Mouse (Mus musculus) adrenal gland, postnatal 10 days (tissue): ENCODE measurements around the gene Aox3. TPM values are rescaled to one million over a fixed set of nuclear protein-coding genes. Genes with fewer than 3 reads are reported as not detected.

Source experiments
- DNase-seq: peaks from one replicate; pipeline ENCODE4 v3.0.0; 2021; ENCODE audit warnings: mixed read lengths
- total RNA-seq, 2 experiments: library from RNA; stranded (reverse); gene quantifications; 2 replicates each; pipeline ENCODE4 v1.2.3; 2021

The Aox3 gene
- total RNA-seq, 2 experiments from 2014 or later: 5.5 to 9.2 TPM

DNA sequence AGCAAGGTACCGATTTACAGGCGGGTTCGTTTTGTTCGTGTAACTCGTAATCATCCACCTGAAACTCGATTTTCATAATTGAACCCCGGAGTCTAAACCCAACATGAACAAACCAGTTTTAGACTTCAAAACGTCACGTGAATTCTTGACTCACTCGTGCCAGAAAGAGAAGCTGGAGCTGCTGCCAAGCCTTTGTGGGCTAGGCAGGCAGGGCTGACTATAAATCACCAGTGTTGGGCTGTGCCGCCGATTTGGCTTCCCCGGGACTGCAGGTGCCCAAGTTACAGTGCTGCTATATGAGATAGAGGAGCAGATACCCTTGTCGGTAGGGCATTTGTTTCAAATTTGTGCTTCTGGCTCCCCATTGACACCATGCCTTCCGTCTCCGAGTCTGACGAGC lies 97.3 kb downstream of the Aox3 start, which contains the start of gene Aox4:
Gene Aox4, plus strand, starts transcription at position 195 of the 400 bp plus-strand sequence.
- DNase-seq: peak; percentile 76

DNA sequence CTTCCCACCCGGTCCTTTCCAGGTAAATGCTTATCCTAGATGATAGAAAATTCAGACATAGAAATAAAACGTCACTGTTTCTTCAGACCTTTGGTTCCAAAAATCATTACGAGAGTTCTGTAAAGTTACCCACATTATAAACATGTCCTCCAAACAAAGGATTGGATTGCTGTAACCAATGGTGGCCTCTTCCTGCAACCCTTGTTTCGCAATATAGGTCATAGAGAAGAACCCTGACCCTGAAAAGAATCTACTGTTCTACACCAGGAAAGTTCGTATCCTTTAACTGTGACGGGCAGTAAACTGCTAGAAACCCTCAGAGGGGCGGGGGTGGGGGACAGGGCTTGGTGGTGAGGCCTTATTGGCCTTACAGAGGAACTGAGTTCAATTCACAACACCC lies 99.9 kb downstream of the Aox3 start:
- DNase-seq: no peak

DNA sequence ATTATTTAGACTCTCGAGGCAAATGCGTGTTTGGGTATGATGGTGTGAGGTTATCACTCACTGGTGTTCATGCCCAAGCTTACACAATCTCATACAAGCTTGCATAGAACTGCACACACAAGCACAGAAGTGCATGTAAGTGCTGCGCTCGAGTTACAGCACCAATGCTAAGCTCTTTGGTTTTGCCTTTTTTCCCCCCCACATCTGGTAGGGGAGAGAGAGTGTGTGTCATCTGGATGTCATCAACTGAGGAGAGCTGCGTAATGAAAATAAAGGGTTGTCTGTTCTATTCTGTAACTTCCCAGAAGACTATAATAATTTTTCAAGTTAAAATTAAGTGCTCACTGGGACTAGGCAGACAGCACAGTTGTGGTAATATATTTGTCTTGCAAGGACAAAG lies 100.9 kb downstream of the Aox3 start:
- no peak for DNase-seq

DNA sequence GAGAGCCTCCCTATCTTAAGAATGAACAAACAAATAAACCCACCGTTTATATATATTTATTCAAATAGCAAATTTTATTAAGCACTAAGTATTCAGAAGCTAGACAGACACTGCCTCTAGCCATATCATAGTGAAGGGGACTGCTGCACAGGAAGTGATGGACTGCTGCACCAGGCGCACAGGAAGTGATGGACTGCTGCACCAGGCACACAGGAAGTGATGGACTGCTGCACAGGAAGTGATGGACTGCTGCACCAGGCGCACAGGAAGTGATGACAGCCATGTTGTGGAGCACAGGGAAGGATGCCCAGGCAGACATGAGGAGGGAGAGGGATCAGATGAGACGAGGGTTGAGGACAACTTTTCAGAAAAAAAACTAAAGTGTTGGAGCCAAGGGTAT lies 102.4 kb downstream of the Aox3 start:
- no peak for DNase-seq

DNA sequence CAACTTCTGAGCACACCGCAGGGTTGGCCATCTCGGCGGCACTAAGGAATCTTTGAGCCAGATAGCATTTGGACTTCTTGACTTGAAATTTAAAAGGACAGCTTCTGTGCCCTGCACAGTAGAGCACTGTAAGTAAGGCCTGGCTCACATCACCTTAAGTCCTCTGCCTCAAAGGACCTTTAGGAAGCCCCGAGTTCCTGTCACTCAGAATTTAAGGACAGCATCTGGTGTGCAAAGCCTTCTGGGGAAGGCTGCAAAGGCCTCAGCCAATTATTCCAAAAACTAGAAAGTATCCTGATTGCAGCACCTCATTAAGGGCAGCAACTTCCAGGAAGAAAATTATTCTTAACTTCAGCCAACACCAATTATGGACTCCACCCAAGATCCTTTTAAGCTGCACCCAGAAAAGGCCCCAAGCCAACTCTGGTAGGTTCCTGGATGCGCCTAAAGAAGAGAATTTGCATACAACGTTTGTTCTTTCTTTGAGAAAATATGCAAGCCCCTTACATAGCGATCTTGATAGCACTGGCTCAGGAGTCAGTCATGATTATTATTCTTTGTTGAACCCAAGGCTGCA lies 103.1 kb downstream of the Aox3 start:
- no peak for DNase-seq

DNA sequence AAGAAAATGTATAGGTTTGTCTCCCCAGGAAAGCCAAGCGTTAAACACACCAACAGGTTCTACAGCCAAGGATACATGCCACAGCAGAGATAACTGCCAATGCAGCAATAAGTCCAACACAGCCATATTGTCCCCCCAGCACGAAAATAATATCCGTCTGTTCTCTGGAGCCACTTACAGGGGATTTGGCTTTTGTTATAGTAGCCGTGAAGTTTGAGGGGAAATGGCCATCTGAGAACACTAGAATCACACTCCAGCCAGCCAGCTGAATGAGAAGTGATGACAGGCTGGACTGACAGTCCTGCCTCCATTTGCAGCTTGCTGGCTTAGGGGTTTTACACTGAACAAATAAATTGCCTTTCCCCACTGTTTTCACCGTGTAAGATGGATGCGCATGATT lies 108.1 kb downstream of the Aox3 start:
- DNase-seq: no peak

DNA sequence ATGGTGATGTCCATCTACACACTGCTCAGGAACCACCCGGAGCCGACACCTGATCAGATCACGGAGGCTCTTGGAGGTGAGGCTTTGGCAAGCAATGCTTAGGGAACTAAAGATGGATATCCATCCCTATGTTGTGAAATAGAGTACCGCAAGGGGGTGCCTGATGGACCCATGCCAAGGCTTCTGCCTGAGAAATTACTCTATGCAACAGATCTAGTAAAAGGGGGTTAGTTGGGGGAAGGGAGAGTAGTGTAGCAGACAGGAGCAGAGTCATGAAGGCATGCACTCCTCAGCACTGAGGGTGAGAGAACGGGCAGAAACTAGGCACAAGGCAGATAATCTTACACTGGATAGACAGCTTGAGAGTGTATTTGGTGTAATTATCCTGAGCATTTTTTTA lies 108.9 kb downstream of the Aox3 start:
- DNase-seq: no peak

DNA sequence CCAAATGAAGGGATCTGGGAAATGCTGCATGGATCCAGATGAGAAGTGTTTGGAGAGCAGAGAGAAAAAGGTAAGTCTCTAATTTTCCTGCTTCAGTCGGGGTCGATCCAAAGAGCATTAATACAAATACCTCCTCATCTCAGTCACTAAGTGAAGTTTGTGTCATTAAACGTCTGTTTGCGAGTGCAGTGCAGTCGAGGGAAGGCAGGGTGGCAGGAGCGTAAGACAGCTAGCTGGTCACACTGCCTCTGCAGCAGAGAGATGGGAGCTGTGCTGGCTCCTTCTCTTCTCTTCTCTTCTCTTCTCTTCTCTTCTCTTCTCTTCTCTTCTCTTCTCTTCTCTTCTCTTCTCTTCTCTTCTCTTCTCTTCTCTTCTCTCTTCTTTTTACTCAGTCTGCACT lies 115.2 kb downstream of the Aox3 start:
- DNase-seq: no peak

DNA sequence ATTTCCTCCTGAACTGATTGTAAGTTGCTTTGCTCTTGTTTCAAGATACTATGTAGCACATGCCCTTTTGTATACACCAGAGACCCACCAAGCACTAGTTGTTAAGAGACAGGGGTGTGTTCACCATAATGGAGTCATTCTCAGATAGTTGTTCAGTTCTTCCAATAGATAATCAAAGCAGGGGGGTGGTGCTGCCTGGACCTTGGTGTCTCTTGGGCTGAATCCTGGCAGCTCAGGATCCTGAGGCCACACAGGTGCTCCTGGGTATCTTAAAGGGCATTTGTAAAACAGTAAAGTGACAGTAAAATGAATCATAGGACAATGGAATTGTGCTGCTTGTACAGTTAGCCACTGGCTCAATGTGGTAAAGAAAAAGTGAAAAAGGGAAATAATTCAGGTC lies 116.0 kb downstream of the Aox3 start:
- no peak for DNase-seq

DNA sequence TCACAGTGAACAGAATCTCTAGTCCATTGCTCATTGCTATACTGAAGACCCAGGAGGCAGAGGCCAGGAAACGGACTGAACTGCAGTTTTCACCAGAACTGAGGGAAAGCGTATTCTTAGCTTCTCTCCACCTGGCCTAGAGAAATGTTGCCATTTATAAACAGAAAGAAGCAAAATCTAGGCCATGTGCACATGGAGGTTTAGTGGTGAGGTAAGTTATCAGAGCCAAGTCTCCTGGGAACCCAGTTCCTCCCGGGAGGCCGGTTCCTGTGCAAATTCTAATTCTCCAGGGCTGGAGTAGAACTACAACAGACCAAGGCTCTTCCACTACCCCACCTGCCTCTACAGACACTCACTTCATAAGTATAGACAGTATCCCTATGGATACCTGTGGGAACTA lies 116.8 kb downstream of the Aox3 start:
- DNase-seq: no peak

DNA sequence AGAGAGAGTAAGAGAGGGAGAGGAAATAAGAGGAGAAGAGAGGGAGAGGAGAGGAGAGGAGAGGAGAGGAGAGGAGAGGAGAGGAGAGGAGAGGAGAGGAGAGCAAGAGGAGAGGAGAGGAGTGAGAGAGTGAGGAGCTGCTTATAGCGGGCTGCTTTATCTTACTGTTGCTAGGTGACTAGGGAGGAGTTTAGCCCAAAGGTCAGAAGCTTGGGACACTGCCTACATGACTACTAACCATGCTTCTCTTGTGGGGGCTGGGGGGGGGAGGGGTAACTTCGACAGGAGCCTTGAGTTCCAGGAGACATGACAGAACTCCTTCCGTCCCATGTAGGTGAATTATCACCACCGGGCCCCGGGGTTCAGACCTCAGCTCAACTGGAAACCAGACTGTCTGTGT lies 117.6 kb downstream of the Aox3 start:
- peak; percentile 12 for DNase-seq

DNA sequence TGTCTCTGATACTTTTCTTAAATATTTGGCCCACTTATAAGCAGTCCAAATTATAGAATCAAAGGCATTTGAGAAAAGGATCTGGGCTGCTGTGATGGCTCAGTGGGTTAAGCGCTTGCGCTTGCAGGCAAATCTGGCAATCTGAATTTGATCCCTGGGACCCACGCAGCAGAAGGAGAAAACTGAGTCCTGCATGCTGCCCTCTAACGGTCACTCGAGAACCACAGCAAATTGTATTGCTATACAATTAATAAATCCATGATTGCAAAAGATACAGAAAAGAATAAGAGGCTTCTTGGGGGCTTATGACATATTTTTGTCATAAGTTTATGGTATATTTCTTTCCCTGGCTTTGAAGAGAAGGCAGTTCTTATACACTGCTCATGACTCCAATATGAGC lies 122.5 kb downstream of the Aox3 start:
- no peak for DNase-seq

DNA sequence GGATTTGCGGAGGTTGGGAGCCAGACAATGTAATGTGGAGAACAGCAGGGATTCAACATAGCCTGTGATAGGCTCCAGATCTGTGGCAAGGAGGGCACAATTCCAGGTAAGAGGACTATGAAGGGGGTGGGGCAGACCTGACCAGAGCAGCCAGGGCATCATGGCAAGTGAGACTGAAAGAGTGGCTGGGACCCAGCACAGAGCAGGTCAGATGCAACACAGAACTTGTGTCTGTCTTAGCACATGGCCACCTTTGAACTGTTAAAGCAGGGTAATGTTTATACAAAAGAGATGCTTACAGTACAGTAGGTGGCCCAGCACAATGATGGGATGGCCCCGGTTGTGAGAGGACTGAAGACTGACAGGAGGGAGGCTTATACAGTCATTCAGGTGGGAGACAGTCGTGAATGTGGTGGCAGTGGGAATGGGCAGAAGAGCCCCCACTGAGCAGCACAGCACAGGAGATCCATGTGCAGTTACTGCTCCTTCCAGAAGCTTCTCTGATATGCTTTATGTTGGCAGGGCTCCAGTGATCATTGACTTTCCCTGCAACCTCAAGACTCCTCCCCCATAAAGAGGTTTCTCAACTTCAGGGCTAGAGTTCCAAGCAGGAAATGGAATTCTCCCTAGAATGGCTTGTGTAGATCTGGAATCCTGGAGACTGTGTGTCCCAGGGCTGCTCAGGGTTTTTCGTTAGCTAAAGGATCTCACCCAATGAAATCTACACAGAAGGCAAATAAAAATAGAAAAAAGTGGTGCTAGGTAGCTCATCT lies 124.8 kb downstream of the Aox3 start:
- peak; percentile 23 for DNase-seq

DNA sequence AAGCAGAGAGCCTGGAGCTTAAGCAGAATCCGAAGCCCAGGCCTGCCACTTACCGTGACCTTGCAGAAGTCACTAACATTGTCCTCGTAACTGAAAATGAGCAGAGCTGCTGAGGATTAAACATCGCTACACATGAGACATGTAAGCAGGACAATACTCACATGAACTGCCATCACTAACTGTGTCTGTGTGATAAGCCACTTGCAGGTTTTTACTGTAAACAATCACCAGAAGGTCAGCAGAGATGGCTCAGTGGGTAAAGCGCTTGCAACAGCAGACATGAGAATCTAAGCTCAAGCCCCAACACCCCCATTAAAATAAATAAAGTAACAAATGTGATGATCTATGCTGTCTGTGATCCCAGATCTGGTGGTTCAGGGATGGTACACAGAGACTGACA lies 125.5 kb downstream of the Aox3 start:
- no peak for DNase-seq

DNA sequence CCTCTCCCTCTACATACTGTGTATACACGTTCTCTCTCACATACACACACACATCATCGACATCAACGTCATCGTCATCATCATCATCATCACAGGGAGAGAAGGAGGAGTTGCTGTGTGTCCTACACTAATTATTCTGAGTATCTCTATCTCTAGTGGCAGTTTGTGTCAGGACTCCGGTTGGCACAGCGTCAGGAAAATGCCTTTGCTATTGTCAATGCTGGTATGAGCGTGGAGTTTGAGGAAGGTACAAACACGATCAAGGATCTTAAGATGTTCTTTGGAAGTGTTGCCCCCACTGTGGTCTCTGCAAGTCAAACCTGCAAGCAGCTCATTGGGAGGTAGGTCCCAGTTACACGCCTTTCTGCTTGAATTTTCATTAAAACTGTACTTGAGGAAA lies 126.0 kb downstream of the Aox3 start:
- no peak for DNase-seq

DNA sequence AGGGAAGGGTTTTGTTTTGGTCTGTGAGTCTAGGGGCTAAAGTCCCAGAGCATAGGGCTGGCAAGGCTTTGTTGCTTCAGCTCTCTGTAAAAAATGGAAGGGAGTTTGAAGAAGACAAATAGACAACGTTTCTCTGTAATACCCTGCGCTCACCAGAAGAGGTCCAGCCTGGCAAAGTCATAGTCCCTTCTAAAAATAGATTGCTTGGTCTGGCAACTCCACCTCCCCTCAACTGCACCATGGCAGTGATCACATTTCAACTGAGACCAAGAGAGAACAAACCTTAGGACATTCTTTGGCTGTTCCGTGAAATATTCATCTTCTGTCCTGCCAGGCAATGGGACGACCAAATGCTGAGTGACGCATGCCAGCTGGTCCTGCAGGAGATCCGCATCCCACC lies 127.4 kb downstream of the Aox3 start:
- no peak for DNase-seq

DNA sequence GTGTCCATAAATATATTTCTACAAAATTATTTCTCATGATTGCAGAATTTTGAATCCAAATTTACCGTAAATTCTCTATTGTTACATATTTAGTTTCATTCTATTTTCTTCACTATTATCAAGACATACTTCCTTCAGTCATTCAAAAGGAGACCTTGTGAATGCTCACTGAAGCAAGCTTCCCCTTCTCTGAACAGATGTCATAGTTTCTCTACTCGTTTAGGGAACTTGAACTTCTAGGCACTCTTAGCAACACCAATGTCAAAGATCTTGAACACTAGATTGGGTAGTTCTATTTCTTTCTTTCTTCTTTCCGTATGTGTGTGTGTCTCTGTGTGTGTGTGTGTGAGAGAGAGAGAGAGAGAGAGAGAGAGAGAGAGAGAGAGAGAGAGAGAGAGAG lies 131.6 kb downstream of the Aox3 start:
- DNase-seq: no peak

DNA sequence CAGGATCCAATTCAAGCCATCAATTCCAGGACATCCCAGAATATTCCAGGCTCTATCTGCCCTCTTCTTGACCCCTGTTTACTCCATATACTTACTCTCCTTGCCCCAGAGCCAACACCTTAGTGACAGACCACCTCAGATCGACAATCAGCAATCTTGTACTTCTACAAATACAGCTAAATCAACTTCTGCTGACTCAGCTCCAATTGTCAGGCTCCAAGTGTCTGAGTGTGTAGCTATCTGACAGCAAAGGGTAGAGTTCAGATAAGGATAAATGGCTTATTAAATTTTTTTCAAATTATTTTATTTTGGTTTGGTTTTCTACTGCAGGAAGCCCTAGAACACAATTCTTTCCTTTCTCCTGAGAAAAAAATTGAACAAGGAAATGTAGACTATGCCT lies 135.6 kb downstream of the Aox3 start:
- no peak for DNase-seq

Other genes starting within 250 kb of the Aox3 start
- gene Sgo2a, start 117.2 kb upstream of the Aox3 start, total RNA-seq: 1 to 10 TPM; 4.8 to 6.0 TPM
- gene Kctd18, start 94.2 kb upstream of the Aox3 start, total RNA-seq: 10 to 100 TPM; 14.4 to 15.8 TPM
- 10 to 100 TPM; 19.2 to 26.3 TPM for gene Aox1, start 83.2 kb upstream of the Aox3 start, total RNA-seq
- gene Aox4, start 97.3 kb downstream of the Aox3 start, total RNA-seq: under 1 TPM; 0.06 to 0.15 TPM
- under 1 TPM; 0.06 to 0.12 TPM for gene Aox2, start 165.2 kb downstream of the Aox3 start, total RNA-seq